Mouse (Mus musculus) fat pad, adult 2 months (tissue): Measurements from ENCODE around the gene Aaed1.

Source experiments
- DNase-seq: peaks from one replicate; pipeline ENCODE4 v3.0.0-alpha.2; 2011; ENCODE audit warnings: low read depth, low spot score; ENCODE audit errors: extremely low read depth

Aaed1 gene

GRCm38 (mm10) chr13:64252147-64252546, 60.4 kb downstream of the Aaed1 start:
- DNase-seq: no peak

- no peak for DNase-seq
Measured at GRCm38 (mm10) chr13:64250363-64250762, 62.1 kb downstream of the Aaed1 start.

GRCm38 (mm10) chr13:64248775-64249524, 63.6 kb downstream of the Aaed1 start:
- no peak for DNase-seq

- DNase-seq: no peak
Measured at GRCm38 (mm10) chr13:64248161-64248774, 64.2 kb downstream of the Aaed1 start.

GRCm38 (mm10) chr13:64246106-64246505, 66.4 kb downstream of the Aaed1 start:
- DNase-seq: no peak

- no peak for DNase-seq
Measured at GRCm38 (mm10) chr13:64244685-64245261, 67.7 kb downstream of the Aaed1 start.

- DNase-seq: no peak
Measured at GRCm38 (mm10) chr13:64242721-64243120, 69.8 kb downstream of the Aaed1 start.

- no peak for DNase-seq
Measured at GRCm38 (mm10) chr13:64240626-64241025, 71.9 kb downstream of the Aaed1 start.

- DNase-seq: no peak
Measured at GRCm38 (mm10) chr13:64237681-64238157, 74.8 kb downstream of the Aaed1 start.

GRCm38 (mm10) chr13:64237000-64237680, 75.4 kb downstream of the Aaed1 start:
- no peak for DNase-seq

GRCm38 (mm10) chr13:64235777-64236176, 76.7 kb downstream of the Aaed1 start:
- no peak for DNase-seq

- DNase-seq: no peak
Measured at GRCm38 (mm10) chr13:64235062-64235715, 77.3 kb downstream of the Aaed1 start.

- DNase-seq: no peak
Measured at GRCm38 (mm10) chr13:64233139-64233538, 79.4 kb downstream of the Aaed1 start.

- no peak for DNase-seq
Measured at GRCm38 (mm10) chr13:64226725-64227124, 85.8 kb downstream of the Aaed1 start.

- no peak for DNase-seq
Measured at GRCm38 (mm10) chr13:64225738-64226137, 86.8 kb downstream of the Aaed1 start.
